Mouse (Mus musculus): ENCODE measurements around the gene Tada2a. TPM values are rescaled to one million over a fixed set of nuclear protein-coding genes. Genes with fewer than 3 reads are reported as not detected.

The Tada2a gene
- polyA plus RNA-seq (2012; ENCODE audit: low replicate concordance) = 0.43 and 0.73 TPM in 2 replicates

GRCm38 (mm10) chr11:84128943-84129798, at the start of gene Tada2a, which contains the start of gene Acaca:
Tada2a (minus strand) TSS chr11:84129600.
Acaca (plus strand) TSS chr11:84129672.

DNA sequence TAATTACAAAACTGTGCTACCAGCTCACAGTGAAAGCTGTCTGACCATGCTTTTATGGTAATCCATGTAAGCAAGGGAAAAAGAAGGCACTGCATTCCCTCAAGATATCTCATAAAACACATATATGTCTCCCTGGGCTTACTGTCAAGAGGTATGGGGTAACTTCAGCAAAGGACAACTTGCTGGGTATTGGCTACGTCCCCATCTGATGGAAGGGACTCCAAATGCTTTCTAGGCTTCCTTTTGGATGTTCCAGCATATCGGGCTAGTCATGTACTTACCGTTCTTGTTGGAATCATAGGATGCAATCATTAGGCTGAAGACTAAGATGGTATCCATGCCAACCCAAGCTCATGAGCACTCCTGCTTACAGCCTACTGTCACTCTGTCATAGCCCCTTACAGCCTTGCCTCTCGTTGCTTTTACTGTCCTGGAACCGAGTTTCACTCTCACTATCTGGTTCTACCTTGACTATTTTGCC, 37.7 kb upstream of the Tada2a start, which contains the start of gene Gm11437:
Gm11437 (minus strand) TSS at position 431 of the 481 bp plus-strand sequence.

GRCm38 (mm10) chr11:84069034-84069370, 60.4 kb downstream of the Tada2a start, which contains the start of gene Dusp14:
Dusp14 (minus strand) TSS chr11:84069261.

Other genes with a start within 250 kb of the Tada2a start
- gene Ddx52, start 187.5 kb downstream of the Tada2a start, polyA plus RNA-seq (2012; ENCODE audit: low replicate concordance) = 0.37 and 2.0 TPM in 2 replicates
- gene Synrg, start 165.2 kb downstream of the Tada2a start, polyA plus RNA-seq (2012; ENCODE audit: low replicate concordance) = 2.5 and 25.9 TPM in 2 replicates
- 0.59 TPM in 1 of 2 replicates, not detected in the other for gene Dusp14, start 60.3 kb downstream of the Tada2a start, polyA plus RNA-seq (2012; ENCODE audit: low replicate concordance)
- 10.6 and 12.1 TPM in 2 replicates for gene Acaca, start 72 bp upstream of the Tada2a start, polyA plus RNA-seq (2012; ENCODE audit: low replicate concordance)
- gene Gm11437, start 37.9 kb upstream of the Tada2a start, polyA plus RNA-seq (2012; ENCODE audit: low replicate concordance) = not detected in 2 replicates

Data from leukemia stem cell, adult 10-12 weeks (primary cell).